Mouse (Mus musculus) embryonic fibroblast, embryonic 13.5 days (primary cell): ENCODE measurements at regions not wholly inside any gene's neighbourhood (a gene's known extent, or its start where the extent isn't known, plus 50 kb on each side); places are given as distances from the start of the nearest gene placed in this dataset.

Experiments used
- CTCF ChIP-seq: IDR thresholded peaks from 2 replicates; pipeline ENCODE4 v1.5.1; 2011; ENCODE audit warnings: mild to moderate bottlenecking, control low read depth, low read length, moderate library complexity, borderline replicate concordance; ENCODE audit not compliant: insufficient read depth
- POLR2A ChIP-seq: IDR thresholded peaks from 2 replicates; pipeline ENCODE4 v1.6.1; 2011; ENCODE audit warnings: low read depth, mild to moderate bottlenecking, control low read depth, low read length, moderate library complexity

DNA sequence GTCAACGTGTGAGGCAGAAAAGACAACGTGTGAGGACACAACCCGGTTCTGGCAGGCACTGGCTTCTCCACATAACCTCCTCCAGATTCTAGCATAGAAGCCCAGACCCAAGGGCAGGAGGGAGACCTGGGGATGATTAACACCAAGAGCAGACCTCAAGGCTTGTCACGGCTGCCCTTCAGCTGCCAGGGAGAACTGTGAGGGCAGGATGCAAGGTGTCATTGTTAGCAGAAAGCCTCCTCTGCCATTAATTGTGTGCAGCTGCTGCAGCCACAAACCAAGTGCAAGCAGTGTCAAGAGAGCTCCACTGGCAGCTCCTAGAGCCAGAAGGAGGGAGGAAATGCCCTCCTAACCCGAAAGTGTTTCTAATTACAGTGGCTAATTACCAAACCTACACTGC is 211.6 kb upstream of the Rgma start:
- no peak for TF ChIP-seq CTCF
- TF ChIP-seq POLR2A, result no peak
